Mouse (Mus musculus) NIH3T3 (cell line): ENCODE data around the gene Dctn3.

Experiments
- DNase-seq: peaks from one replicate; pipeline ENCODE4 v3.0.0-alpha.2; 2012; ENCODE audit warnings: low read depth

Gene Dctn3

GRCm38 (mm10) chr4:41671963-41672480, 50.9 kb downstream of the Dctn3 start:
- no peak for DNase-seq

DNA sequence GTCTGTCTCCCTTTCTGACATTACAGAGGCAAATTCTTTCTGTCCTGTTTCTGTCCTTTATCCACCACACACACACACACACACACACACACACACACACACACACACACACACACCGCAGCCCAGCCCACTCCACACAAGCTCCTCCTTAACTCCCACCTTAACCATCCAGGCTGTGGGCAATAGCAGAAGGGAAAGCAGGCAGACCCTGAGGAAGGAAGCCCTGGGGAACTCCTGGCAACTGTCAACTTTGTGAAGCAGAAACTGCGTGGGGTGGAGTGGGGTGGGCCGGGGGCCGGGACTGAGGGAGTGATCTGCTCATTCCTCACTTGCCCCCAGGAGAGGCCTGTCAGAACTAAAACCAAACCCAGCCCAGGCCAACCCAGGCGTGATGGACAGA, 51.5 kb downstream of the Dctn3 start:
- no peak for DNase-seq

- DNase-seq: no peak
Measured at GRCm38 (mm10) chr4:41670836-41671235, 52.1 kb downstream of the Dctn3 start.

GRCm38 (mm10) chr4:41666646-41667045, 56.3 kb downstream of the Dctn3 start:
- DNase-seq: no peak

DNA sequence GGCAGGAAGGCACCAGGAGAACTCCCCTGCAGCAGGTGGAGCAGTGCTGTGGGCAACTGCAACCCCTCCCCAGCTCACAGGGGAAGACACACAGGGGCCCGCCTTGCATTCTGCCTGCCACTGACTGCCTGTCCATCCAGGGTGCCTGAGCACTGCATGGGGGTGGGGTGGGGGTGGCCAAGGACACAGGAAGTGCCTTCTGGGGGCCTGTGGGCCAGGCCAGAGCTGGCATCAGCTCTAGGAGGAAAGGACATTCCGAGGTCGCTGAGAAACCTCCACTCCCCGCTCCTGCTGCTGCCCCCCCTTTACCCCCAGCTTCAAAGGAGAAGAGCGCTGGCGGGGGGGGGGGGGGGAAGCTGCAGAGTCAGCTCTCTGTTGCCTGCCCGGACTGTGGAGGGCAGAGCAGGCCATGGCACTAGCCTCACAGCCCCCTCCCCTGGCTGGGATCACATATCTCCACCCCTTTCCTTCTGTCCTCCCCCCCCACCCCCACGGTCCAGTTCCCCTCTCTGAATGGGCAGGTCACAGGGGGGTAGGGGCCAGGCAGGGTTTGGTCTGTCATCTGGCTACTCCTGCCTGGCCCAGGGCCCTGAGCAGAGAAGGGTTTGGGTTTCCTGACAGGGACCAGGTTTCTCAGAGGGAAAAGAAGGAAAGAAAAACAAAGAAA, 57.8 kb downstream of the Dctn3 start:
- no peak for DNase-seq
